ENCODE assay signal across 14 mouse cellular contexts in genomic region chr12:29141855-29142254, GRCm38 (mm10).
DNase-seq lines count a peak whose midpoint lies in the region; ATAC-seq and TF ChIP-seq lines count a peak whose summit lies in the region.
"Had no signal": no experiment of that assay in that cellular context is flagged by ENCODE, and none has a peak within 500 bp of the region (broad histone marks: within the 10 kb centered on the region; RNA-seq: fewer than 3 reads in every experiment).

No protein-coding gene starts in this region.

- no peak for TF ChIP-seq CTCF in brain, embryonic 14.5 days (IDR thresholded peaks at IDR 0.05; ENCODE audit: borderline replicate concordance, extremely low read depth, insufficient read depth, insufficient read length)

- H3K9me3 ChIP-seq in forebrain, embryonic 11.5 days (ENCODE audit: control insufficient read depth, low read length) = no peaks in the 10 kb centered on the region
- no peaks in the 10 kb centered on the region for H3K9me3 ChIP-seq in forebrain, embryonic 12.5 days
- H3K9me3 ChIP-seq in hindbrain, embryonic 12.5 days (replicated peaks) = no peaks in the 10 kb centered on the region
- H3K9me3 ChIP-seq in midbrain, embryonic 16.5 days (replicated peaks; ENCODE audit: control insufficient read depth, low read length, poor library complexity, severe bottlenecking) = no peaks in the 10 kb centered on the region
- H3K9me3 ChIP-seq: limb, embryonic 12.5 days had no signal

- no peaks in the 10 kb centered on the region for H3K27me3 ChIP-seq in forebrain, embryonic 11.5 days (ENCODE audit: control insufficient read depth, insufficient read depth, low read length)
- H3K27me3 ChIP-seq in forebrain, embryonic 12.5 days = no peaks in the 10 kb centered on the region
- H3K27me3 ChIP-seq in hindbrain, embryonic 12.5 days = no peaks in the 10 kb centered on the region
- no peaks in the 10 kb centered on the region for H3K27me3 ChIP-seq in midbrain, embryonic 16.5 days (ENCODE audit: control insufficient read depth, insufficient read depth, low read depth, low read length)
- H3K27me3 ChIP-seq: limb, embryonic 12.5 days had no signal

- no peak for TF ChIP-seq POLR2A in brain, embryonic 14.5 days (IDR thresholded peaks at IDR 0.05; ENCODE audit: borderline replicate concordance, extremely low read depth, insufficient read depth, insufficient read length, poor library complexity, severe bottlenecking)

- H3K4me1 ChIP-seq in forebrain, embryonic 11.5 days (replicated peaks; ENCODE audit: control insufficient read depth, insufficient read depth, low read length) = no peaks in the 10 kb centered on the region
- H3K4me1 ChIP-seq in forebrain, embryonic 12.5 days = peaks cover 24% of the 10 kb centered on the region
- peaks cover 30% of the 10 kb centered on the region for H3K4me1 ChIP-seq in hindbrain, embryonic 12.5 days
- H3K4me1 ChIP-seq in midbrain, embryonic 16.5 days (ENCODE audit: control insufficient read depth, insufficient read depth, low read length) = peaks cover 26% of the 10 kb centered on the region

- 92% methylated on average over 8 of the region's 8 CpGs for WGBS in forebrain, embryonic 11.5 days
- WGBS in forebrain, embryonic 12.5 days = 84% methylated on average over 8 of the region's 8 CpGs
- WGBS in hindbrain, embryonic 12.5 days = 86% methylated on average over 8 of the region's 8 CpGs
- 71% methylated on average over 8 of the region's 8 CpGs for WGBS in midbrain, embryonic 16.5 days

- ATAC-seq in forebrain, embryonic 11.5 days (replicated peaks; ENCODE audit: low FRiP score) = no peak
- no peak for ATAC-seq in forebrain, embryonic 12.5 days (ENCODE audit: low FRiP score)
- no peak for ATAC-seq in hindbrain, embryonic 12.5 days (ENCODE audit: low FRiP score)
- no peak for ATAC-seq in midbrain, embryonic 16.5 days
- ATAC-seq: lung, postnatal 0 days had no signal

- DNase-seq in forebrain, embryonic 11.5 days (ENCODE audit: low spot score) = peak; percentile 11
- peak; percentile 33 for DNase-seq in brain, embryonic 14.5 days (ENCODE audit: low read depth)
- DNase-seq in kidney, postnatal 4 days = no peak
- no peak for DNase-seq in thymus, postnatal 0 days (ENCODE audit: low spot score)
- no peak for DNase-seq in liver
- DNase-seq: adrenal gland, adult 2 months; embryo, embryonic 11 days; kidney, postnatal 14 days; thymus, postnatal 14 days had no signal

- no peaks in the 10 kb centered on the region for H3K36me3 ChIP-seq in forebrain, embryonic 11.5 days (ENCODE audit: control insufficient read depth, insufficient read depth, low read length)
- H3K36me3 ChIP-seq in forebrain, embryonic 12.5 days (replicated peaks) = no peaks in the 10 kb centered on the region
- H3K36me3 ChIP-seq in hindbrain, embryonic 12.5 days = no peaks in the 10 kb centered on the region
- no peaks in the 10 kb centered on the region for H3K36me3 ChIP-seq in midbrain, embryonic 16.5 days (ENCODE audit: control insufficient read depth, insufficient read depth, low read length)
- H3K36me3 ChIP-seq: limb, embryonic 12.5 days had no signal

- H3K4me3 ChIP-seq in forebrain, embryonic 11.5 days (ENCODE audit: low read depth, low read length) = no peak overlapping the region
- H3K4me3 ChIP-seq in forebrain, embryonic 12.5 days (replicated peaks) = no peak overlapping the region
- H3K4me3 ChIP-seq in hindbrain, embryonic 12.5 days = no peak overlapping the region
- no peak overlapping the region for H3K4me3 ChIP-seq in midbrain, embryonic 16.5 days (ENCODE audit: low read depth, low read length)
- H3K4me3 ChIP-seq: limb, embryonic 12.5 days had no signal

- H3K4me2 ChIP-seq in forebrain, embryonic 11.5 days (ENCODE audit: low read depth, low read length, severe bottlenecking) = no peak overlapping the region
- H3K4me2 ChIP-seq in forebrain, embryonic 12.5 days = no peak overlapping the region
- no peak overlapping the region for H3K4me2 ChIP-seq in hindbrain, embryonic 12.5 days (replicated peaks)
- H3K4me2 ChIP-seq in midbrain, embryonic 16.5 days (ENCODE audit: low read length) = peak overlapping the region; percentile 34; the same call in 1 of the 2 replicates
- H3K4me2 ChIP-seq: limb, embryonic 12.5 days had no signal

- H3K9ac ChIP-seq in forebrain, embryonic 11.5 days (ENCODE audit: low read length) = no peak overlapping the region
- no peak overlapping the region for H3K9ac ChIP-seq in forebrain, embryonic 12.5 days
- H3K9ac ChIP-seq in hindbrain, embryonic 12.5 days = no peak overlapping the region
- peak overlapping the region; percentile 52; the same call in 1 of the 2 replicates for H3K9ac ChIP-seq in midbrain, embryonic 16.5 days (ENCODE audit: low read depth, low read length)
- H3K9ac ChIP-seq: limb, embryonic 12.5 days had no signal

- no peak overlapping the region for H3K27ac ChIP-seq in forebrain, embryonic 11.5 days (ENCODE audit: low read depth, low read length)
- H3K27ac ChIP-seq in forebrain, embryonic 12.5 days = no peak overlapping the region
- peak overlapping the region; percentile 72; the same call in 1 of the 2 replicates for H3K27ac ChIP-seq in hindbrain, embryonic 12.5 days
- peak overlapping the region; percentile 84 for H3K27ac ChIP-seq in midbrain, embryonic 16.5 days (ENCODE audit: low read length)
- H3K27ac ChIP-seq: limb, embryonic 12.5 days had no signal

Comparison
In these comparisons a context has a peak if more than half of its experiments do, and no peak if none do; other contexts are left out.
1. DNase-seq: peak in forebrain, embryonic 11.5 days (single experiment) and brain, embryonic 14.5 days (single experiment); none in kidney, postnatal 4 days (0 of 2), thymus, postnatal 0 days (single experiment) and liver (single experiment).
2. H3K27ac ChIP-seq: peak in hindbrain, embryonic 12.5 days (single experiment) and midbrain, embryonic 16.5 days (single experiment); none in forebrain, embryonic 11.5 days (single experiment) and forebrain, embryonic 12.5 days (single experiment).